Mouse (Mus musculus) heart, adult 2 months (tissue): ENCODE measurements around the gene Fgfr2. TPM values are rescaled to one million over a fixed set of nuclear protein-coding genes. Genes with fewer than 3 reads are reported as not detected.

ENCODE experiments used
- DNase-seq, 2 experiments: peaks; one replicate each; pipeline ENCODE4 v3.0.0; 2021
- H3K27ac ChIP-seq: fragments of 200-600 bp; 2 replicates; pipeline ENCODE4 v1.8.1; 2022
- H3K27me3 ChIP-seq: fragments of 200-500 bp; 2 replicates; pipeline ENCODE4 v1.6.1; 2012; ENCODE audit warnings: mild to moderate bottlenecking, low read length, inconsistent platforms, mixed read lengths; ENCODE audit not compliant: control insufficient read depth, insufficient read depth
- H3K36me3 ChIP-seq: fragments of 200-500 bp; 2 replicates; pipeline ENCODE4 v1.6.1; 2012; ENCODE audit warnings: low read length, inconsistent platforms; ENCODE audit not compliant: control insufficient read depth, insufficient read depth
- H3K4me1 ChIP-seq: fragments of 200-500 bp; 2 replicates; pipeline ENCODE4 v1.6.1; 2011; ENCODE audit warnings: low read length; ENCODE audit not compliant: control insufficient read depth, insufficient read depth
- H3K4me3 ChIP-seq: fragments of 200-600 bp; 2 replicates; pipeline ENCODE4 v1.8.1; 2022
- H3K79me2 ChIP-seq: fragments of 200-500 bp; replicated peaks from 2 replicates; pipeline ENCODE4 v1.6.1; 2012; ENCODE audit warnings: mild to moderate bottlenecking, inconsistent platforms, low read length, moderate library complexity, mixed read lengths; ENCODE audit not compliant: control insufficient read depth, insufficient read depth
- H3K9ac ChIP-seq: fragments of 200-500 bp; 2 replicates; pipeline ENCODE4 v1.6.1; 2012; ENCODE audit warnings: low read depth, mild to moderate bottlenecking, control low read depth, inconsistent platforms, low read length, mixed read lengths
- CTCF ChIP-seq: fragments of 200-600 bp; IDR thresholded peaks from 2 replicates; pipeline ENCODE4 v1.8.1; 2022; ENCODE audit warnings: antibody characterized with exemption, mild to moderate bottlenecking, moderate library complexity
- EP300 ChIP-seq: fragments of 200-500 bp; IDR thresholded peaks from 2 replicates; pipeline ENCODE4 v1.6.1; 2011; ENCODE audit warnings: low read depth, low read length, control low read depth; ENCODE audit not compliant: insufficient read depth
- POLR2A ChIP-seq: fragments of 200-500 bp; IDR thresholded peaks from 2 replicates; pipeline ENCODE4 v1.6.1; 2011; ENCODE audit warnings: mild to moderate bottlenecking, low read depth, low read length, control low read depth; ENCODE audit not compliant: insufficient read depth
- WGBS: fragments of 180-500 bp; shearing (Covaris S2); methylation state at CpG from one replicate; pipeline ENCODE4 v1.1.7; 2018; 5-methylcytosine and 5-hydroxymethylcytosine counted together
- intact Hi-C: fragments of 180-260 bp; cut with DNase I; formaldehyde crosslinking; loops from one replicate; pipeline ENCODE4 v1.15.1; 2025
- polyA plus RNA-seq: library from polyadenylated mRNA; depleted of rRNA; stranded (reverse); fragments of >200 nt; gene quantifications from 2 replicates; pipeline ENCODE4 v1.2.3, GENCODE M21; 2012
- total RNA-seq, 2 experiments: library from RNA; stranded (reverse); gene quantifications; 2 replicates each; pipeline ENCODE4 v1.2.3; 2021

Gene Fgfr2
- total and polyA plus RNA-seq, 3 experiments: 1.1 to 2.0 (median 1.3) TPM

GRCm38 (mm10) chr7:132025591-132025990 is 1097.6 kb downstream of the Fgfr2 start:
- H3K36me3 ChIP-seq: no peaks in the 10 kb centered on the region
- H3K79me2 ChIP-seq: no peaks in the 10 kb centered on the region
- H3K4me1 ChIP-seq: no peaks in the 10 kb centered on the region
- no peak overlapping the region for H3K4me3 ChIP-seq
- intact Hi-C loops: no loop called here
- TF ChIP-seq EP300 (no peak), POLR2A (no peak), CTCF (no peak)
- 59% methylated on average over 6 of the region's 6 CpGs for WGBS
- no peaks in the 10 kb centered on the region for H3K27me3 ChIP-seq
- H3K27ac ChIP-seq: no peak overlapping the region
- DNase-seq: no peak
- no peak overlapping the region for H3K9ac ChIP-seq

DNA sequence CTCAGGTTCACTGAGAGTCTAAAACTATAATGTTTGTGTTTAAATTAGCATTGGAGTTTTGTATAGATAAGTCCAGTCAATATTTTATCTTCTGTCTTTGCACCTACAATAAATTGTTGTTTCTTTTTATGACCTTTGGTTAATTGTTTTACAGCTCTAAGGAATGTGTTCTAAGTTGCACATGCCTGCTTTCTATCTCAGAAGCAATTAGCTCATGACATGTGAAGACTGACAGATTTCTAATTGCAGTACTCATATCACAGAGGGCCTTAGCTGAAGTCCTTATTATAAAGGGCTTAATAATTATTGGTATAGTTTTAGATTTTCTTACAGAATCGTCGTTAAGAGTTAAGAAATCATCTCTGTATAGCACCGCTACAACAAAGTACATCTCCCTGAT is 1107.2 kb downstream of the Fgfr2 start:
- Histone ChIP-seq H3K79me2 (no peaks in the 10 kb centered on the region), H3K4me3 (no peak overlapping the region), H3K36me3 (no peaks in the 10 kb centered on the region), H3K27me3 (no peaks in the 10 kb centered on the region; the same call in 1 of the 2 replicates), H3K27ac (no peak overlapping the region), H3K4me1 (no peaks in the 10 kb centered on the region), H3K9ac (no peak overlapping the region)
- no peak for DNase-seq
- WGBS: 57% methylated on average over 3 of the region's 3 CpGs
- intact Hi-C loops: no loop called here
- no peak for TF ChIP-seq POLR2A
- TF ChIP-seq CTCF: no peak
- no peak for TF ChIP-seq EP300

GRCm38 (mm10) chr7:132015193-132015592 is 1108.0 kb downstream of the Fgfr2 start:
- no peak for TF ChIP-seq CTCF
- no peak for TF ChIP-seq EP300
- TF ChIP-seq POLR2A: no peak
- no peak for DNase-seq
- Histone ChIP-seq H3K4me1 (no peaks in the 10 kb centered on the region), H3K36me3 (no peaks in the 10 kb centered on the region), H3K79me2 (no peaks in the 10 kb centered on the region), H3K4me3 (no peak overlapping the region), H3K9ac (no peak overlapping the region), H3K27ac (no peak overlapping the region), H3K27me3 (no peaks in the 10 kb centered on the region; the same call in 1 of the 2 replicates)
- 27% methylated on average over 3 of the region's 3 CpGs for WGBS
- intact Hi-C loops: no loop called here

GRCm38 (mm10) chr7:132013970-132014369 is 1109.2 kb downstream of the Fgfr2 start:
- intact Hi-C loops: no loop called here
- H3K9ac ChIP-seq: no peak overlapping the region
- no peak overlapping the region for H3K27ac ChIP-seq
- no peak overlapping the region for H3K4me3 ChIP-seq
- no peaks in the 10 kb centered on the region for H3K36me3 ChIP-seq
- DNase-seq: no peak
- no peaks in the 10 kb centered on the region; the same call in 1 of the 2 replicates for H3K27me3 ChIP-seq
- 69% methylated on average over 5 of the region's 5 CpGs for WGBS
- H3K4me1 ChIP-seq: no peaks in the 10 kb centered on the region
- no peak for TF ChIP-seq CTCF
- no peaks in the 10 kb centered on the region for H3K79me2 ChIP-seq

DNA sequence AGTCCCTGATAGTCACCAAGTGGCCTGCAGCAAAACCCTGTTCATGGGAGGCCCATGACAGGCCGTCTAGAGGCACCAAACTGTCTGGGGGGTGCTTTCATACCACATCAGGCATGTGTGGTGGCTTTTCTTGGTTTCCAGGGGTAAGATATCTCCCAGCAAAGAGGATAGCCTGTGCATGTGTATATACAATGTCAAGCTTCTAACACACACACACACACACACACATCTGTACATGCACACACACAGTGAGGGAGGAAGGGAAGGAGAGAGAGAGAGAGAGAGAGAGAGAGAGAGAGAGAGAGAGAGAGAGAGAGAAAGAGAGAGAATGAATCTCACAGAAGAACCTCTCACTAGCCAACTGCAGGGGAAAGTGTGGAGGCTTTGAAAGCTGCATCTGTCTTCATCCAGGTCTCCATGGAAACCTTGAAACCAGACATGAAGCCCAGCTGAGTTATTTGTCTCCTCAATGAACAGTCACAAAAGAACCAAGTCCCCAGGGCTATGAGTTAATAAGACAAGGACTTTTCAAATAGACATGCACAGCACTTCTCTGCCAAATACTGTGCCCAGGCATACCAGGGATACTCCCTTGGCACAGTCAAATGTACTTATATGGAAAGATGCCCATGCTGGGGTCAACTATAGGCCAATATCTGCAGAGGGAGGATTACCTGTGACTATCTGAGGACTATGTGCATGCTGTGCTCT is 1110.0 kb downstream of the Fgfr2 start:
- Histone ChIP-seq H3K79me2 (no peaks in the 10 kb centered on the region), H3K4me3 (no peak overlapping the region), H3K9ac (no peak overlapping the region), H3K36me3 (no peaks in the 10 kb centered on the region), H3K4me1 (no peaks in the 10 kb centered on the region), H3K27ac (no peak overlapping the region), H3K27me3 (no peaks in the 10 kb centered on the region; the same call in 1 of the 2 replicates)
- TF ChIP-seq EP300 (no peak), POLR2A (no peak), CTCF (no peak)
- WGBS: 13% methylated on average over 1 of the region's 1 CpGs
- no peak for DNase-seq
- intact Hi-C loops: no loop called here

GRCm38 (mm10) chr7:132009002-132009401 is 1114.1 kb downstream of the Fgfr2 start:
- intact Hi-C loops: no loop called here
- WGBS: 78% methylated on average over 7 of the region's 7 CpGs

More at GRCm38 (mm10) chr7:132009002-132009401, 1114.1 kb downstream of the Fgfr2 start:
- DNase-seq: no peak
- Histone ChIP-seq H3K36me3 (no peaks in the 10 kb centered on the region), H3K4me3 (no peak overlapping the region), H3K9ac (no peak overlapping the region), H3K4me1 (no peaks in the 10 kb centered on the region), H3K79me2 (no peaks in the 10 kb centered on the region), H3K27me3 (no peaks in the 10 kb centered on the region), H3K27ac (no peak overlapping the region)
- TF ChIP-seq POLR2A (no peak), EP300 (no peak), CTCF (no peak)
